Mouse (Mus musculus) Muller cell, postnatal 12 days (primary cell): ENCODE data around the gene Arvcf.

Source experiments
- DNase-seq: peaks from one replicate; pipeline ENCODE4 v3.0.0-alpha.2; 2015; ENCODE audit errors: inconsistent ontology term

Gene Arvcf

GRCm38 (mm10) chr16:18429641-18430040 lies 81.7 kb downstream of the Arvcf start:
- DNase-seq, result no peak

- DNase-seq, result no peak
Measured at GRCm38 (mm10) chr16:18430641-18431212, 82.7 kb downstream of the Arvcf start.

GRCm38 (mm10) chr16:18433341-18433920 lies 85.4 kb downstream of the Arvcf start:
- no peak for DNase-seq

- no peak for DNase-seq
Measured at GRCm38 (mm10) chr16:18436128-18436527, 88.1 kb downstream of the Arvcf start.

- peak; percentile 79 for DNase-seq
Measured at GRCm38 (mm10) chr16:18443385-18443841, 95.4 kb downstream of the Arvcf start.

- DNase-seq, result no peak
Measured at GRCm38 (mm10) chr16:18447243-18447642, 99.3 kb downstream of the Arvcf start.

- no peak for DNase-seq
Measured at GRCm38 (mm10) chr16:18448104-18448503, 100.1 kb downstream of the Arvcf start.

GRCm38 (mm10) chr16:18449005-18449404 lies 101.0 kb downstream of the Arvcf start:
- DNase-seq, result no peak

- DNase-seq, result peak; percentile 89
Measured at GRCm38 (mm10) chr16:18451486-18452181, 103.7 kb downstream of the Arvcf start.

- DNase-seq, result no peak
Measured at GRCm38 (mm10) chr16:18452361-18452862, 104.4 kb downstream of the Arvcf start.

- DNase-seq, result no peak
Measured at GRCm38 (mm10) chr16:18453846-18454245, 105.9 kb downstream of the Arvcf start.

GRCm38 (mm10) chr16:18455407-18455806 lies 107.4 kb downstream of the Arvcf start:
- DNase-seq, result no peak
